Mouse (Mus musculus): ENCODE results near the gene Trim2. TPM values are rescaled to one million over a fixed set of nuclear protein-coding genes. Genes with fewer than 3 reads are reported as not detected.

The Trim2 gene
- polyA plus RNA-seq, 1 experiment = 20.6 TPM

GRCm38 (mm10) chr3:84218498-84218897 is 88.2 kb downstream of the Trim2 start:
- Histone ChIP-seq H3K4me3 (ENCODE audit: insufficient read depth, low read length) (no peak overlapping the region), H3K27ac (ENCODE audit: insufficient read depth, low read length) (no peak overlapping the region), H3K4me1 (ENCODE audit: control insufficient read depth, insufficient read depth, low read length) (peaks cover 6% of the 10 kb centered on the region; the same call in 1 of the 2 replicates)
- no peak for TF ChIP-seq CTCF (IDR thresholded peaks at IDR 0.05; ENCODE audit: borderline replicate concordance, insufficient read depth, low read length)
- TF ChIP-seq POLR2A (IDR thresholded peaks at IDR 0.05; ENCODE audit: low read depth, low read length) = no peak

GRCm38 (mm10) chr3:84217961-84218351 is 88.7 kb downstream of the Trim2 start:
- no peak for TF ChIP-seq POLR2A (IDR thresholded peaks at IDR 0.05; ENCODE audit: low read depth, low read length)
- no peak for TF ChIP-seq CTCF (IDR thresholded peaks at IDR 0.05; ENCODE audit: borderline replicate concordance, insufficient read depth, low read length)
- peaks cover 6% of the 10 kb centered on the region; the same call in 1 of the 2 replicates for H3K4me1 ChIP-seq (ENCODE audit: control insufficient read depth, insufficient read depth, low read length)
- H3K27ac ChIP-seq (ENCODE audit: insufficient read depth, low read length) = no peak overlapping the region
- no peak overlapping the region for H3K4me3 ChIP-seq (ENCODE audit: insufficient read depth, low read length)

GRCm38 (mm10) chr3:84217118-84217960 is 89.3 kb downstream of the Trim2 start:
- Histone ChIP-seq H3K4me1 (ENCODE audit: control insufficient read depth, insufficient read depth, low read length) (peaks cover 6% of the 10 kb centered on the region; the same call in 1 of the 2 replicates), H3K27ac (ENCODE audit: insufficient read depth, low read length) (no peak overlapping the region), H3K4me3 (ENCODE audit: insufficient read depth, low read length) (no peak overlapping the region)
- no peak for TF ChIP-seq POLR2A (IDR thresholded peaks at IDR 0.05; ENCODE audit: low read depth, low read length)
- TF ChIP-seq CTCF (IDR thresholded peaks at IDR 0.05; ENCODE audit: borderline replicate concordance, insufficient read depth, low read length) = no peak

- no peak overlapping the region for H3K27ac ChIP-seq (ENCODE audit: insufficient read depth, low read length)
- TF ChIP-seq CTCF (IDR thresholded peaks at IDR 0.05; ENCODE audit: borderline replicate concordance, insufficient read depth, low read length) (no peak), POLR2A (IDR thresholded peaks at IDR 0.05; ENCODE audit: low read depth, low read length) (no peak)
- no peak overlapping the region for H3K4me3 ChIP-seq (ENCODE audit: insufficient read depth, low read length)
- H3K4me1 ChIP-seq (ENCODE audit: control insufficient read depth, insufficient read depth, low read length) = peaks cover 6% of the 10 kb centered on the region; the same call in 1 of the 2 replicates
Observed at GRCm38 (mm10) chr3:84215743-84216360, 90.8 kb downstream of the Trim2 start.

GRCm38 (mm10) chr3:84215253-84215652 is 91.4 kb downstream of the Trim2 start:
- TF ChIP-seq POLR2A (IDR thresholded peaks at IDR 0.05; ENCODE audit: low read depth, low read length) (no peak), CTCF (IDR thresholded peaks at IDR 0.05; ENCODE audit: borderline replicate concordance, insufficient read depth, low read length) (no peak)
- Histone ChIP-seq H3K27ac (ENCODE audit: insufficient read depth, low read length) (no peak overlapping the region), H3K4me3 (ENCODE audit: insufficient read depth, low read length) (no peak overlapping the region), H3K4me1 (ENCODE audit: control insufficient read depth, insufficient read depth, low read length) (peaks cover 6% of the 10 kb centered on the region; the same call in 1 of the 2 replicates)

- Histone ChIP-seq H3K27ac (ENCODE audit: insufficient read depth, low read length) (no peak overlapping the region), H3K4me1 (ENCODE audit: control insufficient read depth, insufficient read depth, low read length) (peaks cover 6% of the 10 kb centered on the region; the same call in 1 of the 2 replicates), H3K4me3 (ENCODE audit: insufficient read depth, low read length) (no peak overlapping the region)
- TF ChIP-seq CTCF (IDR thresholded peaks at IDR 0.05; ENCODE audit: borderline replicate concordance, insufficient read depth, low read length) = no peak
- no peak for TF ChIP-seq POLR2A (IDR thresholded peaks at IDR 0.05; ENCODE audit: low read depth, low read length)
Observed at GRCm38 (mm10) chr3:84214501-84214900, 92.2 kb downstream of the Trim2 start.

- H3K27ac ChIP-seq (ENCODE audit: insufficient read depth, low read length) = no peak overlapping the region
- 0 out of 2 replicates have a peak, but pooled peaks cover 5% of the 10 kb centered on the region for H3K4me1 ChIP-seq (ENCODE audit: control insufficient read depth, insufficient read depth, low read length)
- TF ChIP-seq CTCF (IDR thresholded peaks at IDR 0.05; ENCODE audit: borderline replicate concordance, insufficient read depth, low read length) = no peak
- TF ChIP-seq POLR2A (IDR thresholded peaks at IDR 0.05; ENCODE audit: low read depth, low read length) = no peak
- no peak overlapping the region for H3K4me3 ChIP-seq (ENCODE audit: insufficient read depth, low read length)
Observed at GRCm38 (mm10) chr3:84211340-84211875, 95.3 kb downstream of the Trim2 start.

- TF ChIP-seq CTCF (IDR thresholded peaks at IDR 0.05; ENCODE audit: borderline replicate concordance, insufficient read depth, low read length) (no peak), POLR2A (IDR thresholded peaks at IDR 0.05; ENCODE audit: low read depth, low read length) (no peak)
- no peak overlapping the region for H3K4me3 ChIP-seq (ENCODE audit: insufficient read depth, low read length)
- H3K4me1 ChIP-seq (ENCODE audit: control insufficient read depth, insufficient read depth, low read length) = 0 out of 2 replicates have a peak, but pooled peaks cover 5% of the 10 kb centered on the region
- H3K27ac ChIP-seq (ENCODE audit: insufficient read depth, low read length) = peak overlapping the region; percentile 73
Observed at GRCm38 (mm10) chr3:84208917-84209513, 97.7 kb downstream of the Trim2 start.

- H3K27ac ChIP-seq (ENCODE audit: insufficient read depth, low read length) = peak overlapping the region; percentile 73
- 0 out of 2 replicates have a peak, but pooled peaks cover 5% of the 10 kb centered on the region for H3K4me1 ChIP-seq (ENCODE audit: control insufficient read depth, insufficient read depth, low read length)
- TF ChIP-seq POLR2A (IDR thresholded peaks at IDR 0.05; ENCODE audit: low read depth, low read length) = no peak
- no peak for TF ChIP-seq CTCF (IDR thresholded peaks at IDR 0.05; ENCODE audit: borderline replicate concordance, insufficient read depth, low read length)
- H3K4me3 ChIP-seq (ENCODE audit: insufficient read depth, low read length) = no peak overlapping the region
Observed at GRCm38 (mm10) chr3:84208475-84208874, 98.2 kb downstream of the Trim2 start.
